Mouse (Mus musculus): ENCODE data around the gene Mtcl1.
A peak's percentile ranks its signal among the peaks of the same experiment; 100 is the strongest.
"Not testable (repeated sequence)": the region's sequence is repeated elsewhere in the genome, so short reads cannot be mapped to it uniquely, and the experiment has no call there.

The Mtcl1 gene

DNA sequence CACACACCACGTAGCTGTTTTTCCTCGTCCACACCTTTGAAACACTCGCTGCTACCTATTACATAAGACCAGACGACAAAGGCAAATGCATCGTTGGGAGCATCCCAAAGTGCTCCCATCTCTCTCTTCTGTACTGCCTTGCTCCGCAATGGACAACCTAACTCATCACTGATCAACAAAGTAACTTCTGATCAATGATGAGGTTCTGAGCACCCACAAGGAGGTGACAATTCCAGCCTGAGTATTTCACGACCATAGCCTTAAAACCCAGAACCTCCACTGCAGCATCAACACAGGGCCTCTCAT lies 2.6 kb downstream of the Mtcl1 start:
- DNase-seq = no peak

DNA sequence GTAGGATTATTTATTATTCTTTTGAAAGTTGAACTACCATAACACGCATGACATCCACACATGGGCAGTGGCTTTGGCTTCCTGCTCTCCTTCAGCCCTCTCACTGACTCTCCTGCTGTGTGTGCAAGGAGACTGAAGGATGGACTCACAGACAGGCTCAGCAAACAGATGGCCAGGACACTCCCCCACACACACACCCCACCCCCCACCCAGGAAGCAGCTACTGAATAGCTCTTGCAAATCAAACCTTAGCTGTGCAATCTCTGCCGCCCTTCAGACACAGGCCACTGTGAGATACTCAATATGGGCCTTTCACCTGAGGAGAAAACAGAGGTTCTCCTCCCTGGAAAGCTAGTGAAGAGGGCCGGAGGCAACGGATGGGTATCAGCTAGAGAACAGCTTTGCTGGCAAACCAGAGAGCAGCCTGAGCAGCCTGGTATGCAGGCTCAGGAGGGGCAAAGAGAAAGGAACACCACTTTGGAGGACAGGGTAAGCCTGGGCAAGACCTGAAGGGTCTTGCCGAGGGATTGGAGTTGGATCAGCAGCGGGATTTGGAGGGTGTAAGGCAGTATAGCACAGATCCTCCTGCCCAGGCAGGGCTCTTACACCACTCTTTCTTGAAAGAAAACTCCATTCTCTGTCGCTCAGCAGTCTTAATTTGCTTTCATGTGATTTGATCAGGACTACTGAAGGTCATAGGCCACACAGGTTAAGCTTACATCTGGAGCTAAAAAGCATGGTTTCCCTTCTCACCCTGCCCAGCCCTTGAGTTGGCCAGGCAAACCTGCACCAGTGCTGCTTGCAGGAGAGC lies 3.1 kb downstream of the Mtcl1 start:
- DNase-seq = no peak

DNA sequence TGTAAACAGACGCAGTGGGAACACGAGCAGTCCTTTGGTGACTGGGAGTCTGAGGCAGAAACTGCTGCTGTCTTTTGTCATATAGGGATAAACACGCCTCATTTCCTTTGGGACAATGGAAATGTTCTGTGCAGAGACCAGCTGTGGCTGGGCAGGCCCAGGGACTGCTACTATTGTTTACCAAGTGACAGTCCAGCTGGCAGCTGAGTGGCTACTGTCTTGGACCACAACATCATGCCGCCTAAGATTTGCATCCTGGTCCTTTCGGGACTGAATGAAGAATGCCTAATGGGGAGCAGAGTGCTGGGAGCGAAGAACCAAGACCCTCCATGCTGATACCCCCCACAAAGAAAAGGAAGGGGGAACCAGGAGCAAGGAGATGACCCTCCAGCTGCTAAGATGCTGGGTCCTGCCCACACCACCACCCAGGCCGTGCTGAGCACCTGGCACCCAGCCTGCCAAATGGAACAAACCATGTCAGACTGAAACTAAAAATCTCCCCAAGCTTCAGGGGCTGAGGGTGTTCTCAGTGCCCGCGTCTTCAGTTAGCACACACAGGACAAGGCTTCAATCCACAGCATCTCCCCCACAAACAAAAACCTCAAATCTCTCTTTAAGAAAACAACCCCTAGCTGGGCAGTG lies 5.4 kb downstream of the Mtcl1 start:
- DNase-seq = no peak

DNA sequence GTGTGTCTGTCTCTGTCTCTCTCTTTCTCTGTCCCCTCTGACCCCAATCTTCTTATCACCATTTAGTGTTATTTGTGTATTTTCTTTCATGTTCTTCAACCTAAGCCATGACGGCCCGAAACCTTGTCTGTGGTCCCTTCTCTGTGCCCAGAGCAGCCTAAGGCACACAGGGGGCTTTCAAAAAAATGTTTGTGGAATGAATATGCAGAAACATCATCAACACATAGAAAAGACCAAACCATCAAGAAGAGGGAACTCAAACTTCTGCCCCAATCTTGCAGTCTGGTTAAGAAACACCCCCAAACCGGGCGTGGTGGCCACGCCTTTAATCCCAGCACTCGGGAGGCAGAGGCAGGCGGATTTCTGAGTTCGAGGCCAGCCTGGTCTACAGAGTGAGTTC lies 9.7 kb downstream of the Mtcl1 start:
- DNase-seq = no peak

DNA sequence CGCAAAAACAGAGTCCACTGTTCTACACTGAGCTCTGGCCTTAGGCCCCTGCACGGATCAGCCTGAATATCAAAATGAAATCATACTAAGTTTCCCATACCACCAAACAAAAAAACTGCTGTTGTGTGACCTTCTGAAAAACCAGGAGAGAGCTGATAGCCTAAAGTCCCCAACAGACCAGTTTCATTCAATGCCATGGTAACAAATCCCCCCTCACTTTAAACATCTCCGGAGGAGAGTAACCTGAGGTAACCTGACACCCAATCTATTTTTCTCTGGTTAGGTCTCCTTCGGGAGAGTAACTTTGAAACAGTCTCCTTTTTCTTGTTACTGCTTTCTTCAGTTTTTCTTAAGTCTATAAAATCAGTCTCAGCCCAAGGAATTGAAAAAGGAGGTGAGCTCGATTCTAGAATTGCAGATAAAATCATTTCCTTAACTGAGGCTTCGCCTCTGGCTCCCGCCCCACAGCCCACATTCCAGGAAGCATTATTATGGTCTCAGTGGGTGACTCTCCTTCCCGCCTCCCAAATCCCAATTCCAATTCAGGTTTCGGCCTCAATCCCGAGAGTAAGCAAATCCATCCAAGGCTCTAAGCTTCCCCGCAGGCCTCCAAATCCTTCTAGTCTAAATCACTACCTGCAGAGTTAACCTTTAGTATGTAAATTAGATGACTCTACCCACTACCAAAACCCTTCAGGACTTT lies 10.3 kb downstream of the Mtcl1 start:
- DNase-seq = no peak

- no peak for DNase-seq
Measured at GRCm38 (mm10) chr17:66438137-66438536, 11.4 kb downstream of the Mtcl1 start.

- no peak for DNase-seq
Measured at GRCm38 (mm10) chr17:66436811-66437210, 12.7 kb downstream of the Mtcl1 start.

- DNase-seq = no peak
Measured at GRCm38 (mm10) chr17:66435982-66436381, 13.6 kb downstream of the Mtcl1 start.

DNA sequence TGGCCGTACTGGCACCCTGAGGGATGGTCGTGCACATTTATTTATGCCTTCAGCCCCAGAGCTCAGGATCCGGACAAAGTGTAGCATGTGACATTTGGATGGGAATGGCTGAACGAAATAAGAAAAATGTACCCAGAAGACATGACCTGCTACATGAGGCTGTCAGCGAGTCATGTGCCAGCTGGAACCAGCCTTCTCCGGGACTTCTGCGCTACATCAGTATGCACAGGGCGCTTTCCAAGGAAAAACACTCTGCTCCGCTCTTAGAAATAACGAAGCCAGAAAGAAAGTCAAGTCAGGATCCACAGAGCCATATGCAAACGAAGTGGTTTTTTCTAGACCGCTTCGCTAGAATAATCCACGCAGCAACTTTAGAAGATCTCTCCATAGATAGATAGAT lies 14.5 kb downstream of the Mtcl1 start:
- DNase-seq = no peak

DNA sequence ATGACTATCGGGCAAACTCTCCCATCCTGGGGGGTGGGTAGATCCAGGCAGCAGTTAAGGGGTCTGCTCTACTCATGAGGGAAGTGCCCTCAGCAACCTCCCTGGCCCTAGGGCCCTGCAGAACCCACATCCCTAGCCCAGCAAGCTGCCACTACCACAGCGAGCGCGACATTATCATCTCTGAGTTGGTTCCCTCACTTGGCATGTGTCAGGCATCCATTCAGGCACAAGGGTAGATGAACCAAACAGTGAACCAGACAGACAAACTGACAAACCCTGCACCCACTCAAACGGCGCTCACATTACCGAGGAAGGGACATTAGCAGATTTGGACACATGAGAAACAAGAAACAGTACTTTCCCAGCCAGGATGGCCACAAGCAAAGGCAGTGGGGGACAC lies 15.0 kb downstream of the Mtcl1 start:
- no peak for DNase-seq

GRCm38 (mm10) chr17:66424601-66425000 lies 24.9 kb downstream of the Mtcl1 start:
- DNase-seq = not testable (repeated sequence)

DNA sequence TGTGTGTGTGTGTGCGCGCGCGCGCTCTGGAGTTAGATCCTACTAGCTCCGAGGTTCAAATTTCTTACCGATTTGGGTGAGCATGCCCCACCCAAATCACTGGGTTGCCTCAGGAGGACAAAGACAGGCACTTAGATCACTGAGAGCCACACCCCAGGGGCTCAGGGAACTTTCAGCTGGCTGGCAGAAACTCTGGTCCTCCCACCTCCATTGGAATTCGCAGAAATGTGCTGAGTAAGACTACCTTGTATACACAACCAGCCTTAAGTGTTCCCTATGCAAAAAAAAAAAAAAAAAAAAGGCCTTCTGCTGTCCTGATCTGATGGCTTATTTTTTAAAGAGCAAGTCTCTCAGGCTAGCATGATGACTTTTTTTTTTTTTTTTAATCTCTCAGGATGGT lies 30.1 kb downstream of the Mtcl1 start:
- DNase-seq = peak in 1 of 2 experiments; percentile 18

GRCm38 (mm10) chr17:66417748-66418147 lies 31.8 kb downstream of the Mtcl1 start:
- DNase-seq = no peak

DNA sequence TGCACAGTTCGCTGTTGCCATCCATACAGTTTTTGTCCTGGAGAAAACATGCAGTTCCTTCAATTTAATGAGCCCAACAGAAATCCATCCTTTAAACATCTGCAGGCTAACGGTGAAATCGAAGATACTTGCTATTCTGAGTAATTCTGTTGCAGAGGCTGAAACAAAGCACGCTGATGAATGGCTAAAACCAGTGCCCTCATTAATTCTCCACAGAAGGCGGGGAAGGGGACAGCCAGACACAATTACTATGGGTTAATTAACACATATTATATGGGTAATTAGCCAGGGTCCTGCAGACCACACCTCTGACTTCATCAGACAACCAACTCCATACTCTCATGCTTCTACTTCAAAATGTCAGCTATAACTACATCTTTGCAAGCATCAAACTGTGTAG lies 32.2 kb downstream of the Mtcl1 start:
- no peak for DNase-seq

DNA sequence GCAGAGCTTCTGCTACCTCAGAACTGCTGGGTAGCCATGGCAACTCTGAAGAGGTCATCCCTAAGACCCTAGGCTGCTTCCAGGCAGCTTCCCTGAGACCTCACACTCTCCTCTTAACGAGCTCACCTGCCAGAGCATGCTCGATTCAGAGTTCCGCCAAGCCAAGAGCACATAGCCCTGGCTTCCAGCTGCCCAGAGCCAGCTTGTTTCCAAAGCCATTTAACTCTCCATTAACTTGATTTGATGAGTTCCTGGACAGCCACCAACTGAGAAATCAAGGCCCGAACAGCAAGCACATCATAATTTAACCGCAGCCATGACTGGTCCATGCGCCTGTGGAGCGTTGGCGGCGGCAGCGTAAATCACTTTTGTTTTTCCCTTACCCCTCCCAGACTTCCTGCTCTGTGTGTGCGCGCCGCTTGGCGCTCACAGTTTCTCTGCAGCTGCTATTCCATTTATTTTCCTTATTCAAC lies 32.7 kb downstream of the Mtcl1 start:
- DNase-seq = peak; percentile 19 to 51

DNA sequence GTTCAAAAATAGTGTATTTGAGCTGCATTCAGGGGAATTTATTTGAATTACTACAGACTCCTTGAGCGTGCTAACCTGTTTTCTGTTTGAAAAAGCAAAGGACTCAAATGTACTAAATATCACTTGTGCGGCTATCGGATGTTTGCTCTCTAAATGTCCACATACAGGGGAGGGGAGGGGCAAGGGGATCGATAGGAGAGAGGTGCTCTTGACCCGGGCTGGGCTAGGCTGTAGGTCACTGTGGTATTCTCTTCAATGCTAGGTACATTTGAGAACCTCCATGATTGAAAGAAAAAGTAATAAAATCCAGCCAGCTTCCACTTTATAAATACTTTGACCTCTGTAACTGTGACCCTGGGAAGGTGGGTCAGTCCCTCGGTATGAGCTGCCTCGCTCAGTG lies 33.1 kb downstream of the Mtcl1 start:
- DNase-seq = no peak

DNA sequence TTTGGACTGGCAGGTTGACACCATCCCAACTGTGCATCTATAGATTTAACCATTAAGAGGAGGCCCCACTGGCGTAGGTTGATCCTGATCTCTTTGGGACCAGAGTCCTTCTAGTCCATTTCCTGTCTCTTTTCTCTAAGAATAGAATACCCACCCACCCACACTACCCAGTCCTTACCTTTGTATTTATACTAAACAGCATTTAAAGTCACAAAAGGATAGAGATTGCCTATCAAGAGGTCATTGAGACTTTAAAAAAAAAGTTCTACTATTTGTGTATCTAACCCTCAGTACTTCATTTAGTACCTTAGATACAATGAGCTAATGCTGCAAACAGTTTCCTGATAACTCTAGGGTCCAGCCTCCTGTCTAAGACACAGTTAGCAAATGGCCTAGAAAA lies 35.2 kb downstream of the Mtcl1 start:
- no peak for DNase-seq

- DNase-seq = no peak
Measured at GRCm38 (mm10) chr17:66412155-66412970, 37.2 kb downstream of the Mtcl1 start.

DNA sequence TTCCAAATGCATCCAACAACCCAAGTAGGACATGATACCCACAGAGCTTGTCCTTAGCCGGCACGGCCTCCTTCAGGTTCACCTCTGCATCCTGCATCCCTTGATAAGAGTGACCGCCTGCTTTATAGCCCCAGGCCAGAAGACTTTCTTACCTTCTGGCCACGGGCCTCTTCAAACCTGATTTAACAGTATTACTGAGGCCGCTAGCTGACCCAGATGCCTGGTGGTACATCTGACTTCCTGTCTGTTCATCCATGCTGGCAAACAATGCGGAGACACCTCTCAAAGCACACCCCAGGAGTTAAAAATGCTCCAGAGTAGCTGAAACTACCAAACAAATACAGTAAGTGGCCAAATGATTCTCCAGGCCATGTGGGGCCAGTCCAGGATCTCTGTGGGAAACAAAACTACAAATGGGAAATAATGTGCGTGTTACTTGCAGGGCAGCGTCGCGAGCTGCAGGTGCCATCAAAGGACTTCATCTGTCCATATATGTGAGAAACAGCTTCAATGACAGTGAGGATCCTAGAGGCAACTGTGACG lies 38.6 kb downstream of the Mtcl1 start:
- no peak for DNase-seq

DNA sequence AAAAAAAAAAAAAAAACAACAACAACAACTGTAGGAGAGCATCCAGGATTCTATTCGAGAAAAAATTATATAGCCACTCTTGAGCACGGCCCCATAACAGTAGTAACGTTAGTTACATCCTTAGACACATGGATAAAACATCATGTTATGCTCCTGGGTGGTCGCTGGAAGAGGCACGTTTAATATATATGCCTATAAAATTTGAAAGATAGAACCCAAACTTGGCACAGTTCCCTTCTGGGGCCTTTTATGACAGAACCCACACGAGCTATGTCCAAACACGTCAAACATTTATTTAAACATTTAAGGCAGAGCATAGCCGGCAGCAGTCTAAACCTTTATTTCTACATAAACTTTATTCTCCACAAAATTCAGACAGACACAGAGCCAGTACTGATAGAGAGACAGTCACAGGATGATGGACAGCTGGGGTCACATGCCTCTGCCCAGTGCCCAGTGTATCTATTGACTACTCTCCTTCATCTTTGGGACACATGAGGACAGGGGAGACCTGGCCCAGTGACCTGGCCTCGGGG lies 40.4 kb downstream of the Mtcl1 start:
- DNase-seq = no peak

DNA sequence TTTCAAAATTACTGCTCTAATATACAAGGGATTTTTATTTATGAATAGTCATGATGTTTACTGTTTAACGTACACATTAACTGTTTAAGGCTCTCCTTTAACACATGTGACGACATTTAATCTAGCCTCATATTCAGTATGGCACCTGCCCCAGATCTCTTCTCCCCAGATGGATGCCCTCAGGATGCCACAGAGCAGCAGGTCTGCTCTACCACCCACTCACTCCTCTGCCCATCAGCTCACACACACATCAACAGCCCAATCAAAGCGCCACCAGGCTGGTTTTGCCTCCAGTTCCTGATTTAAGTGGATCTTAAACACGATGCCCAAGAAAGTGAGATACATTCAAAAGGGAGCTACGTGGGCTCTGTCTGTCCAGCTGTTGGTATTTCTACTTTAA lies 41.1 kb downstream of the Mtcl1 start:
- DNase-seq = no peak

DNA sequence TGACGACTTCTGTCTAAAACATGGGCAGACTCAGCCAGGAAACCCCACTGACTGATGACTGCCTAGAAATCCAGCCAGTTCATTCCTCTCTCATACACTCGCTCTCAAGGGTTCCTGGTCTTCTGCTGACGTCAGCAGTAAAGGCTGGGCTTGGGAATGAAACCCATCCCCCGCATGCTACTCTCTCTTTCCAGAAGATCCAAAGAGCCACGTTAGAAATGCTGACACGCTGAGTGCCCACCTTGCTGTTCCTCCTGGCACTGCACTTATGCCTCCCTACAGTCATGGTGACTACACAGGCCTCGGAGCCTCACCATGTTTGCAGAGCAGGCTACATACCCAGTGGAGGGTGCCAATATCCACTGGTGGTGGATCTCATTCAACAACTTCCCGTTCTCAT lies 41.7 kb downstream of the Mtcl1 start:
- DNase-seq = no peak

DNA sequence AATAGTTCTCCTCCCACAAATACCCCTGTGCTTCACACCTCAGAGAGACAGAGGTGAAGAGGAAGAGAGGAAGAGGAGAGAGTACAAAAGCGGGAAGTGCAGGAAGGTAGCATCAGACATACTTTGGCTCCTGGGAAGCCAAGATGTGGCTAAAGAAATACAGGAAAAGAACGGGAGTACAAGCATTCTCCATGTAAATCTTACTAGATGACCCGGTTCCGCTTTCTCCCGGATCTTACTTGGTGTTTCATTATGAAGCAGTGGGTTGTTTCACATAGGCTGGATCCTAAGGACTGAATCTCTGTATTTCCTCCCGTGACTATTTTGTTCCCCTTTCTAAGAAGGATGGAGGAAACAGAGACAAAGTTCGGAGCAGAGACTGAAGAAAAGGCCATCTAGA lies 43.9 kb downstream of the Mtcl1 start:
- no peak for DNase-seq

Measured in kidney, postnatal 36 days (tissue).